Mouse (Mus musculus) CH12.LX (cell line): ENCODE measurements at regions not wholly inside any gene's neighbourhood (a gene's known extent, or its start where the extent isn't known, plus 50 kb on each side); places are given as distances from the start of the nearest gene placed in this dataset.

ENCODE experiments used
- DNase-seq: peaks from one replicate; pipeline ENCODE4 v3.0.0-alpha.2; 2013; ENCODE audit errors: extremely low read depth
- H3K27ac ChIP-seq: 2 replicates; pipeline ENCODE4 v1.5.1; 2012; ENCODE audit warnings: low read depth, mild to moderate bottlenecking, control low read depth, moderate library complexity; ENCODE audit not compliant: insufficient read depth
- H3K27me3 ChIP-seq: replicated peaks from 2 replicates; pipeline ENCODE3; 2012; ENCODE audit warnings: inconsistent platforms
- H3K36me3 ChIP-seq, 2 experiments: replicated peaks in 1 of 2; 2 replicates each; pipeline versions ENCODE3 to v1.6.1; 2012; ENCODE audit warnings: inconsistent platforms in 1 of 2, low read length in 1 of 2, mild to moderate bottlenecking in 1 of 2, mixed read lengths in 1 of 2, moderate library complexity in 1 of 2; ENCODE audit not compliant: control insufficient read depth in 1 of 2, insufficient read depth in 1 of 2
- H3K4me1 ChIP-seq, 2 experiments: 2 replicates each; pipeline ENCODE4 v1.6.1; 2012; ENCODE audit warnings: inconsistent platforms in 1 of 2, moderate library complexity in 1 of 2; ENCODE audit not compliant: insufficient read depth in 2 of 2, control insufficient read depth in 1 of 2
- H3K4me2 ChIP-seq: 2 replicates; pipeline ENCODE4 v1.6.1; 2012; ENCODE audit warnings: low read depth, mild to moderate bottlenecking, control low read depth; ENCODE audit not compliant: poor library complexity, insufficient read depth, severe bottlenecking
- H3K4me3 ChIP-seq, 3 experiments: fragments of 150-350 bp in 1 of 3; sonication (generic) in 1 of 3; replicated peaks in 1 of 3; 2 replicates each; pipeline versions ENCODE3 to v1.5.1; 2011 to 2012; ENCODE audit warnings: low read depth in 2 of 3, low read length in 2 of 3, mild to moderate bottlenecking in 2 of 3, moderate library complexity in 2 of 3, control low read depth in 1 of 3, improper control_type of control experiment in 1 of 3, inconsistent platforms in 1 of 3, mixed read lengths in 1 of 3; ENCODE audit not compliant: poor library complexity in 1 of 3
- H3K79me2 ChIP-seq: replicated peaks from 2 replicates; pipeline ENCODE4 v1.6.1; 2012; ENCODE audit warnings: mild to moderate bottlenecking, moderate library complexity; ENCODE audit not compliant: control insufficient read depth, poor library complexity, insufficient read depth, severe bottlenecking; ENCODE audit errors: extremely low read depth
- H3K9ac ChIP-seq: 2 replicates; pipeline ENCODE4 v1.6.1; 2012; ENCODE audit warnings: low read depth, mild to moderate bottlenecking, control low read depth, moderate library complexity; ENCODE audit not compliant: insufficient read depth
- H3K9me3 ChIP-seq: replicated peaks from 2 replicates; pipeline ENCODE3; 2012; ENCODE audit warnings: low read length, inconsistent platforms, mixed read lengths
- CTCF ChIP-seq, 2 experiments: IDR thresholded peaks in 1 of 2; conservative IDR thresholded peaks in 1 of 2; 2 replicates each; pipeline ENCODE4 v1.5.1; 2011 to 2012; ENCODE audit warnings: low read depth in 2 of 2, low read length in 2 of 2, improper control_type of control experiment in 1 of 2, inconsistent platforms in 1 of 2, mild to moderate bottlenecking in 1 of 2, moderate library complexity in 1 of 2
- E2F4 ChIP-seq: IDR thresholded peaks from 2 replicates; pipeline ENCODE4 v1.6.1; 2011; ENCODE audit warnings: low read depth, low read length, improper control_type of control experiment; ENCODE audit not compliant: insufficient replicate concordance
- ELF1 ChIP-seq: IDR thresholded peaks from 2 replicates; pipeline ENCODE4 v1.6.1; 2014; ENCODE audit warnings: low read depth, mild to moderate bottlenecking, inconsistent platforms, low read length, improper control_type of control experiment
- ETS1 ChIP-seq: conservative IDR thresholded peaks from 2 replicates; pipeline ENCODE4 v1.6.1; 2012; ENCODE audit warnings: low read depth, mild to moderate bottlenecking, inconsistent platforms, low read length, improper control_type of control experiment, moderate library complexity
- HCFC1 ChIP-seq: IDR thresholded peaks from 2 replicates; pipeline ENCODE4 v1.6.1; 2012; ENCODE audit warnings: low read depth, mild to moderate bottlenecking, inconsistent platforms, low read length, improper control_type of control experiment
- IRF4 ChIP-seq: IDR thresholded peaks from 2 replicates; pipeline ENCODE4 v1.6.1; 2014; ENCODE audit warnings: low read depth, mild to moderate bottlenecking, inconsistent platforms, low read length, improper control_type of control experiment
- MAFK ChIP-seq: IDR thresholded peaks from 2 replicates; pipeline ENCODE4 v1.6.1; 2011; ENCODE audit warnings: low read length, improper control_type of control experiment; ENCODE audit not compliant: insufficient replicate concordance
- MXI1 ChIP-seq: IDR thresholded peaks from 2 replicates; pipeline ENCODE4 v1.6.1; 2011; ENCODE audit warnings: mild to moderate bottlenecking, low read depth, low read length, improper control_type of control experiment
- NELFE ChIP-seq: IDR thresholded peaks from 2 replicates; pipeline ENCODE4 v1.6.1; 2011; ENCODE audit warnings: low read depth, low read length, improper control_type of control experiment
- NRF1 ChIP-seq: IDR thresholded peaks from 2 replicates; pipeline ENCODE4 v1.6.1; 2014; ENCODE audit warnings: low read depth, mild to moderate bottlenecking, inconsistent platforms, low read length, improper control_type of control experiment, moderate library complexity
- POLR2AphosphoS2 ChIP-seq: IDR thresholded peaks from 2 replicates; pipeline ENCODE4 v1.6.1; 2011; ENCODE audit warnings: low read depth, low read length, improper control_type of control experiment
- TBP ChIP-seq: conservative IDR thresholded peaks from 2 replicates; pipeline ENCODE4 v1.6.1; 2011; ENCODE audit warnings: low read depth, low read length, improper control_type of control experiment
- UBTF ChIP-seq: IDR thresholded peaks from 2 replicates; pipeline ENCODE4 v1.6.1; 2012; ENCODE audit warnings: low read depth, mild to moderate bottlenecking, inconsistent platforms, low read length, improper control_type of control experiment, moderate library complexity
- USF2 ChIP-seq: conservative IDR thresholded peaks from 2 replicates; pipeline ENCODE4 v1.6.1; 2011; ENCODE audit warnings: low read depth, low read length, improper control_type of control experiment
- ZMIZ1 ChIP-seq: IDR thresholded peaks from 2 replicates; pipeline ENCODE4 v1.6.1; 2012; ENCODE audit warnings: low read depth, mild to moderate bottlenecking, inconsistent platforms, low read length, improper control_type of control experiment
- dilution Hi-C: fragments of 300-500 bp; cut with MboI; formaldehyde crosslinking; loops from 2 replicates; pipeline ENCODE4 v1.14.3; 2020; ENCODE audit warnings: low sequenced_read_pairs; ENCODE audit not compliant: extremely low pct_unique_long_range_greater_than_20kb, extremely low pct_ligation_motif_present
- in situ Hi-C: fragments of 300-500 bp; cut with MboI; formaldehyde crosslinking; loops from 3 replicates; pipeline ENCODE4 v1.14.3; 2019; ENCODE audit warnings: low sequenced_read_pairs, low pct_ligation_motif_present, low pct_unique_long_range_greater_than_20kb, mixed read lengths

DNA sequence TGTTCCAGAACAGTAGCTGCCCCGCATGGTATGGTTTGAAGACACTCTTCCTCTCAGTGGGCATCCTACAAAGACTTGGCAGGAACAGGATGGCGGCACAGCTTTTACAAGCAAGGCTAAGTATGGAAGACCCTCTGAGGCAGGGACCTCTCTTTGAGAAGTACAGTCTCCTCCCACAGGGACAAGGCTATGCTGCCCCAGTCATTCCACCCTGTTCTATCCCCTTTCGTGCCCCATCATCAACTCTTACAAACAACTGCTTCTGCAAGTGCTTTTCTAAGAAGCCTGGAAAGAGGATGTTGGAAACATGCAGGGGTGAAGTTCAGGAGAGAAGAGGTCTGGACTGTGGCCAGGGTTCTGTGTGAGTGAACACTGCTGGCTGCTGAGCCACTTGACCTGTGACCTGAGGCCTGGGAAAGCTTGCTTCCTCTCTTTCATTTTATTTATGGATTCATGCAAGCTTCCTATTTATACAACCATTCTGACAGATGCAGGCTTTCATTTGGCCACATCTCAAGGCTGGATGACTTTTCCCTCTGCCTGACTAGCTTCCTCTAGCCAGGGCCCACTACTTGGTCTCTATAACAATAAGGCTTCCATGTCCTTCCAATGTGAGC lies 107.1 kb upstream of the Nck2 start:
- in situ Hi-C loops (no loop called here), dilution Hi-C loops (no loop called here)
- Histone ChIP-seq H3K36me3 (no peaks in the 10 kb centered on the region), H3K4me3 (no peak overlapping the region), H3K4me1 (no peaks in the 10 kb centered on the region), H3K27ac (no peak overlapping the region), H3K4me2 (no peak overlapping the region), H3K27me3 (no peaks in the 10 kb centered on the region)
- no peak for DNase-seq
- TF ChIP-seq NELFE (no peak), ETS1 (no peak), NRF1 (no peak), TBP (no peak), ZMIZ1 (no peak), POLR2AphosphoS2 (no peak), ELF1 (no peak), UBTF (no peak), E2F4 (no peak), MXI1 (no peak)
- TF ChIP-seq, all 38 proteins: peak for 0
- Histone ChIP-seq H3K9ac (no peak overlapping the region), H3K9me3 (peaks cover 11% of the 10 kb centered on the region), H3K79me2 (no peaks in the 10 kb centered on the region)

- Histone ChIP-seq H3K4me1 (peaks cover 0 to 3% of the 10 kb centered on the region in 2 experiments; a peak in 1 of 4 replicates), H3K27ac (no peak overlapping the region), H3K36me3 (no peaks in the 10 kb centered on the region), H3K9ac (no peak overlapping the region), H3K4me2 (no peak overlapping the region), H3K9me3 (peaks cover 6% of the 10 kb centered on the region), H3K4me3 (no peak overlapping the region), H3K27me3 (no peaks in the 10 kb centered on the region), H3K79me2 (no peaks in the 10 kb centered on the region)
- DNase-seq: no peak
- TF ChIP-seq NRF1 (no peak), MAFK (no peak), USF2 (no peak), HCFC1 (no peak), TBP (no peak), UBTF (no peak), CTCF (conservative IDR thresholded peaks at IDR 0.05 in 1 of 2, IDR thresholded peaks at IDR 0.05 in 1 of 2; ENCODE audit: low read depth in 2 of 2, low read length in 2 of 2) (no peak), NELFE (no peak), IRF4 (no peak)
- in situ Hi-C loops (no loop called here), dilution Hi-C loops (no loop called here)
Observed at GRCm38 (mm10) chr1:43338096-43338915, 106.1 kb upstream of the Nck2 start.
